Comparison of ENCODE assay signal across 9 mouse cellular contexts in the genomic region with DNA sequence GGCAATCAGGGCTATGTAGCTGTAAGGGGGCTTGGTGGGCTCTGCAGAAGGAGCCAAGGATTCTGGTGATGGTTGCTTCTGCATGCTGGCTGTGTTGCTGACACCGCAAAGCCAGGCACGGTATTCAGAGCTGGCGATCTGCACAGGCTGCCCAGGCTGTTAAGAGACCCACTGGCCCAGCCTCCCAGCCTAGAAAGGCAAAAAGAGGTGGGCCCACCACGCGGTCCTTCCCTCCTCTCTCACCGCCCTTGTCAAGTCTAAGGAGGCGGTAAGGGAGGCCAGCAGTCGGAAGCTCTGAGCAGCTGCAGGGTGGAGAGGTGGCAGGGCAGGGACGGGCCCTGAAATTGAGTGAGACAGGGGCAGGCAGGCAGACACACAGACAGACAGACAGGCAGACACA. TPM values are rescaled to one million over a fixed set of nuclear protein-coding genes. Genes with fewer than 3 reads are reported as not detected.
DNase-seq lines count a peak whose midpoint lies in the region; ATAC-seq and TF ChIP-seq lines count a peak whose summit lies in the region.
"Had no signal": no experiment of that assay in that cellular context is flagged by ENCODE, and none has a peak within 500 bp of the region (broad histone marks: within the 10 kb centered on the region; RNA-seq: fewer than 3 reads in every experiment).

A gene (minus strand): TSS at position 161 of the 400 bp plus-strand sequence.

- H3K36me3 ChIP-seq in heart, embryonic 16.5 days (ENCODE audit: control insufficient read depth, insufficient read depth): no peaks in the 10 kb centered on the region
- H3K36me3 ChIP-seq in lung, embryonic 14.5 days (ENCODE audit: insufficient read depth): no peaks in the 10 kb centered on the region
- H3K36me3 ChIP-seq: liver, embryonic 13.5 days had no signal

- H3K9me3 ChIP-seq in heart, embryonic 16.5 days (replicated peaks; ENCODE audit: control insufficient read depth, low read length): no peaks in the 10 kb centered on the region
- no peaks in the 10 kb centered on the region for H3K9me3 ChIP-seq in lung, embryonic 14.5 days (ENCODE audit: low read depth, low read length)
- H3K9me3 ChIP-seq: liver, embryonic 13.5 days had no signal

- H3K9ac ChIP-seq in heart, embryonic 16.5 days (ENCODE audit: low read length): peak within 1 kb of the TSS; percentile 56
- peak within 1 kb of the TSS; percentile 34 for H3K9ac ChIP-seq in lung, embryonic 14.5 days
- H3K9ac ChIP-seq: liver, embryonic 13.5 days had no signal

- H3K4me1 ChIP-seq in heart, embryonic 16.5 days (ENCODE audit: control insufficient read depth, insufficient read depth, low read length): peaks cover 3% of the 10 kb centered on the region; the same call in 1 of the 2 replicates
- 0 out of 2 replicates have a peak, but pooled peaks cover 2% of the 10 kb centered on the region for H3K4me1 ChIP-seq in lung, embryonic 14.5 days (ENCODE audit: insufficient read depth)

- TF ChIP-seq CTCF in lung, embryonic 14.5 days (IDR thresholded peaks at IDR 0.05; ENCODE audit: low read depth): no peak

- 13% methylated on average over 9 of the region's 9 CpGs for WGBS in heart, embryonic 16.5 days
- WGBS in lung, embryonic 14.5 days: 16% methylated on average over 9 of the region's 9 CpGs

- ATAC-seq in heart, embryonic 16.5 days (replicated peaks; ENCODE audit: extremely low read depth, insufficient read depth, low FRiP score): 0 out of 2 replicates have a peak, but pooled peaks have one; percentile 35
- ATAC-seq in lung, embryonic 14.5 days (ENCODE audit: insufficient read depth): peak; percentile 72

- H3K4me2 ChIP-seq in heart, embryonic 16.5 days (ENCODE audit: low read depth, low read length): peak within 1 kb of the TSS; percentile 36
- H3K4me2 ChIP-seq in lung, embryonic 14.5 days: peak within 1 kb of the TSS; percentile 40
- H3K4me2 ChIP-seq: liver, embryonic 13.5 days had no signal

- peak; percentile 64 for DNase-seq in gastrocnemius, postnatal 14 days
- DNase-seq in gastrocnemius, adult 18-20 months (ENCODE audit: low spot score): no peak
- DNase-seq in MN1 (ENCODE audit: low spot score): peak; percentile 76
- peak; percentile 68 for DNase-seq in lung, embryonic 14.5 days
- no peak for DNase-seq in right cerebral cortex, adult 18-20 months
- no peak for DNase-seq in layer of hippocampus, postnatal 25 days (ENCODE audit: extremely low spot score in 1 of 2, low spot score in 1 of 2)
- no peak for DNase-seq in thymus, postnatal 0 days (ENCODE audit: low spot score)

- H3K27me3 ChIP-seq in heart, embryonic 16.5 days (ENCODE audit: control insufficient read depth, insufficient read depth, low read length): peaks cover 4% of the 10 kb centered on the region
- H3K27me3 ChIP-seq in lung, embryonic 14.5 days (ENCODE audit: insufficient read depth, low read length): peaks cover 7% of the 10 kb centered on the region; the same call in 1 of the 2 replicates

- intact Hi-C loops in gastrocnemius, postnatal 14 days (cut with DNase I; ENCODE audit: low total_unique reads): no loop called here

- peak within 1 kb of the TSS; percentile 66 for H3K27ac ChIP-seq in heart, embryonic 16.5 days (ENCODE audit: low read length)
- peak within 1 kb of the TSS; percentile 46; the same call in 1 of the 2 replicates for H3K27ac ChIP-seq in lung, embryonic 14.5 days (ENCODE audit: low read depth)
- H3K27ac ChIP-seq: liver, embryonic 13.5 days had no signal

- H3K4me3 ChIP-seq in heart, embryonic 16.5 days (ENCODE audit: low read length): peak within 1 kb of the TSS; percentile 41
- H3K4me3 ChIP-seq in lung, embryonic 14.5 days (ENCODE audit: low read depth, low read length): peak within 1 kb of the TSS; percentile 17
- H3K4me3 ChIP-seq: liver, embryonic 13.5 days had no signal

RNA-seq across cellular contexts. Expression of the gene that starts here (rescaled TPM):
- total RNA-seq in gastrocnemius, postnatal 14 days (2021): 1 to 10 TPM; 4.2 to 5.6 TPM
- 1 to 10 TPM in 1 of 2 experiments, under 1 TPM in 1; 0.75 to 1.8 TPM for total RNA-seq in gastrocnemius, adult 18-20 months (2021)
- polyA plus RNA-seq in heart, embryonic 16.5 days (2015; fragmentation: Nextera tagmentation; extraction: Ambion mirVana): 6.1 and 6.6 TPM in 2 replicates
- polyA plus RNA-seq in lung, embryonic 14.5 days (2014; fragmentation: Nextera tagmentation; extraction: Ambion mirVana): 3.9 and 4.8 TPM in 2 replicates
- 1 to 10 TPM in 1 of 2 experiments, under 1 TPM in 1; 0.56 to 1.0 TPM for total RNA-seq in layer of hippocampus, postnatal 25 days (2021)
- polyA plus RNA-seq in thymus, postnatal 0 days (2015; fragmentation: Nextera tagmentation; extraction: Ambion mirVana): 3.6 and 4.3 TPM in 2 replicates

Comparison
In these comparisons a context has a peak if more than half of its experiments do, and no peak if none do; other contexts are left out.
1. DNase-seq: peak in gastrocnemius, postnatal 14 days (single experiment), MN1 (single experiment) and lung, embryonic 14.5 days (single experiment); none in gastrocnemius, adult 18-20 months (single experiment), right cerebral cortex, adult 18-20 months (single experiment), layer of hippocampus, postnatal 25 days (0 of 2) and thymus, postnatal 0 days (single experiment).